Mouse (Mus musculus) liver, embryonic 14.5 days (tissue): ENCODE measurements around the gene Gm21987. TPM values are rescaled to one million over a fixed set of nuclear protein-coding genes. Genes with fewer than 3 reads are reported as not detected.

Experiments used
- ATAC-seq: fragments of 200-750 bp; cut with Nextera tagmentation; 2 replicates; pipeline ENCODE4 v1.8.0; 2017; ENCODE audit warnings: moderate number of reproducible peaks, mild to moderate bottlenecking, moderate library complexity; ENCODE audit not compliant: insufficient read depth
- DNase-seq, 3 experiments: peaks; one replicate each; pipeline ENCODE4 v3.0.0-alpha.2; 2012 to 2013; ENCODE audit warnings: low read depth in 3 of 3, low spot score in 3 of 3
- H3K27ac ChIP-seq: fragments of 300-500 bp; sonication (generic); 2 replicates; pipeline ENCODE4 v1.5.1; 2014; ENCODE audit warnings: moderate library complexity, mild to moderate bottlenecking, control low read depth, inconsistent platforms
- H3K27me3 ChIP-seq: fragments of 300-500 bp; sonication (generic); 2 replicates; pipeline ENCODE4 v1.6.1; 2014; ENCODE audit warnings: mild to moderate bottlenecking, low read length, moderate library complexity; ENCODE audit not compliant: control insufficient read depth, insufficient read depth
- H3K36me3 ChIP-seq: fragments of 300-500 bp; sonication (generic); replicated peaks from 2 replicates; pipeline ENCODE4 v1.6.1; 2014; ENCODE audit warnings: low read depth; ENCODE audit not compliant: control insufficient read depth, insufficient read depth
- H3K4me1 ChIP-seq, 2 experiments: fragments of 200-500 bp in 1 of 2; fragments of 300-500 bp in 1 of 2; sonication (generic) in 1 of 2; replicated peaks; 2 replicates each; pipeline ENCODE4 v1.6.1; 2012 to 2014; ENCODE audit warnings: antibody characterized with exemption in 1 of 2, inconsistent platforms in 1 of 2, low read length in 1 of 2; ENCODE audit not compliant: control insufficient read depth in 2 of 2, insufficient read depth in 2 of 2
- H3K4me2 ChIP-seq: fragments of 300-500 bp; sonication (generic); 2 replicates; pipeline ENCODE4 v1.6.1; 2014; ENCODE audit warnings: low read depth, mild to moderate bottlenecking, control low read depth, moderate library complexity
- H3K4me3 ChIP-seq, 2 experiments: fragments of 200-500 bp in 1 of 2; fragments of 300-500 bp in 1 of 2; sonication (generic) in 1 of 2; 2 replicates each; pipeline ENCODE4 v1.5.1; 2012 to 2014; ENCODE audit warnings: low read depth in 2 of 2, low read length in 2 of 2, mild to moderate bottlenecking in 2 of 2, control low read depth in 1 of 2, inconsistent platforms in 1 of 2, moderate library complexity in 1 of 2; ENCODE audit not compliant: insufficient read depth in 1 of 2
- H3K9ac ChIP-seq: fragments of 300-500 bp; sonication (generic); replicated peaks from 2 replicates; pipeline ENCODE4 v1.6.1; 2014; ENCODE audit warnings: mild to moderate bottlenecking, control low read depth, moderate library complexity
- H3K9me3 ChIP-seq: fragments of 300-500 bp; sonication (generic); 2 replicates; pipeline ENCODE4 v1.6.1; 2016; ENCODE audit warnings: low read length, mixed read lengths; ENCODE audit not compliant: control insufficient read depth
- CTCF ChIP-seq: IDR thresholded peaks from 2 replicates; pipeline ENCODE4 v1.5.1; 2016; ENCODE audit warnings: antibody characterized with exemption, low read depth, control low read depth
- EP300 ChIP-seq: IDR thresholded peaks from 2 replicates; pipeline ENCODE4 v1.6.1; 2016; ENCODE audit warnings: antibody characterized with exemption, low read depth
- WGBS: fragments of 180-500 bp; shearing (Covaris S2); extraction: QIAGEN DNeasy Blood & Tissue Kit; methylation state at CpG from one replicate; pipeline ENCODE4 v1.1.7; 2014; ENCODE audit not compliant: insufficient replicate concordance; 5-methylcytosine and 5-hydroxymethylcytosine counted together
- polyA plus RNA-seq, 2 experiments: library from polyadenylated mRNA; depleted of rRNA in 1 of 2; stranded (reverse) in 1 of 2; unstranded in 1 of 2; fragments of >200 nt; fragmentation: Nextera tagmentation in 1 of 2; extraction: Ambion mirVana in 1 of 2; gene quantifications; 2 replicates each; pipeline versions ENCODE4 v1.2.1 to v1.2.3; 2012 to 2014

Gene Gm21987
- polyA plus RNA-seq, 2 experiments: not detected

- DNase-seq: no peak
- H3K4me1 ChIP-seq: peaks cover 42 to 57% of the 10 kb centered on the region in 2 experiments
- H3K36me3 ChIP-seq: no peaks in the 10 kb centered on the region
- WGBS: 82% methylated on average over 8 of the region's 8 CpGs
- ATAC-seq: no peak
- H3K4me2 ChIP-seq: no peak overlapping the region
- no peak overlapping the region for H3K4me3 ChIP-seq
- TF ChIP-seq EP300 (no peak), CTCF (no peak)
- H3K9me3 ChIP-seq: no peaks in the 10 kb centered on the region
- no peaks in the 10 kb centered on the region for H3K27me3 ChIP-seq
- peak overlapping the region; percentile 98 for H3K27ac ChIP-seq
- no peak overlapping the region for H3K9ac ChIP-seq
Measured at GRCm38 (mm10) chr16:38369431-38369830, 22.6 kb downstream of the Gm21987 start.

GRCm38 (mm10) chr16:38369992-38370484, 23.2 kb downstream of the Gm21987 start:
- Histone ChIP-seq H3K4me3 (no peak overlapping the region), H3K9ac (peak overlapping the region; percentile 18; the same call in 1 of the 2 replicates), H3K4me2 (no peak overlapping the region), H3K9me3 (no peaks in the 10 kb centered on the region), H3K4me1 (peaks cover 46 to 64% of the 10 kb centered on the region in 2 experiments), H3K27ac (peak overlapping the region; percentile 98), H3K27me3 (no peaks in the 10 kb centered on the region), H3K36me3 (no peaks in the 10 kb centered on the region)
- DNase-seq (no peak), ATAC-seq (no peak)
- TF ChIP-seq EP300: no peak
- TF ChIP-seq CTCF: no peak
- WGBS: 67% methylated on average over 4 of the region's 4 CpGs

GRCm38 (mm10) chr16:38370633-38371374, 24.0 kb downstream of the Gm21987 start:
- Histone ChIP-seq H3K27me3 (no peaks in the 10 kb centered on the region), H3K36me3 (peaks cover 3% of the 10 kb centered on the region; the same call in 1 of the 2 replicates), H3K4me3 (no peak overlapping the region), H3K9me3 (no peaks in the 10 kb centered on the region), H3K9ac (peak overlapping the region; percentile 67), H3K4me2 (peak overlapping the region; percentile 87), H3K4me1 (peaks cover 54 to 67% of the 10 kb centered on the region in 2 experiments), H3K27ac (peak overlapping the region; percentile 98)
- 74% methylated on average over 8 of the region's 8 CpGs for WGBS
- no peak for DNase-seq
- no peak for ATAC-seq
- TF ChIP-seq EP300 (no peak), CTCF (no peak)

- DNase-seq: peak; percentile 95 to 97 (median 96)
Measured at GRCm38 (mm10) chr16:38371705-38372296, 25.0 kb downstream of the Gm21987 start.

GRCm38 (mm10) chr16:38372876-38373275, 26.0 kb downstream of the Gm21987 start:
- peaks cover 59 to 75% of the 10 kb centered on the region in 2 experiments for H3K4me1 ChIP-seq
- 53% methylated on average over 4 of the region's 4 CpGs for WGBS
- peak overlapping the region; percentile 87 for H3K4me2 ChIP-seq
- peaks cover 12% of the 10 kb centered on the region for H3K36me3 ChIP-seq
- H3K27me3 ChIP-seq: no peaks in the 10 kb centered on the region
- peak overlapping the region; percentile 98 for H3K27ac ChIP-seq
- DNase-seq (no peak), ATAC-seq (no peak)
- peak overlapping the region; percentile 78 to 85 for H3K4me3 ChIP-seq
- peak overlapping the region; percentile 97 for H3K9ac ChIP-seq
- no peaks in the 10 kb centered on the region for H3K9me3 ChIP-seq
- TF ChIP-seq CTCF (0 out of 2 replicates have a peak, but pooled peaks have one; percentile 7), EP300 (no peak)

More at GRCm38 (mm10) chr16:38371705-38372296, 25.0 kb downstream of the Gm21987 start:
- Histone ChIP-seq H3K4me2 (peak overlapping the region; percentile 87), H3K27ac (peak overlapping the region; percentile 98), H3K9ac (peak overlapping the region; percentile 97), H3K4me1 (peaks cover 59 to 71% of the 10 kb centered on the region in 2 experiments), H3K36me3 (peaks cover 4% of the 10 kb centered on the region; the same call in 1 of the 2 replicates), H3K27me3 (no peaks in the 10 kb centered on the region), H3K9me3 (no peaks in the 10 kb centered on the region), H3K4me3 (peak overlapping the region; percentile 78 to 85)
- ATAC-seq: peak; percentile 94
- 13% methylated on average over 15 of the region's 15 CpGs for WGBS
- no peak for TF ChIP-seq CTCF
- TF ChIP-seq EP300: peak; percentile 99
